Mouse (Mus musculus) kidney, postnatal 36 days (tissue): ENCODE data around the gene Hbq1a.

Source experiments
- DNase-seq, 2 experiments: peaks; one replicate each; pipeline ENCODE4 v3.0.0; 2021 to 2022; ENCODE audit warnings: mixed read lengths in 2 of 2

The Hbq1a gene

GRCm38 (mm10) chr11:32331075-32331474 is 31.2 kb downstream of the Hbq1a start:
- peak; percentile 58 to 63 for DNase-seq

DNA sequence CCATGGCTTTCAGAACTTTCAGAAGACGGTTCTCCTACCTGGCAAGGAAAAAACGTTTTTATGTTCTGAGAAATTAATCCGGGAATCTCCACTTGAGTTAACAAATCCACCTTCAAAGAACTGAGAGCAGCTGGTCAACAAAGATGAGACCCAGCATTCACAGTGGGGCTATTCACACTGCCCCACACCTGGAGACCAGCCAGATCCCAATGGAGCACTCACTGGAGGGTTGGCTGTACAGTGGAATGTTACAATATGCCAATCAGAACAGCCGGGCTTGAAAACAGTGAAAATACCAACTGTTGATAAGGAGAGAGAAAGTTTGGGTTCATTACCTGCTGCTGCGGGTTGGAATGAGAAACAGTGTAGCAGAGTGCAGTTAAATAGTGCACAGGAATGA is 32.0 kb downstream of the Hbq1a start:
- DNase-seq: no peak

- no peak for DNase-seq
Observed at GRCm38 (mm10) chr11:32333235-32333634, 33.4 kb downstream of the Hbq1a start.

DNA sequence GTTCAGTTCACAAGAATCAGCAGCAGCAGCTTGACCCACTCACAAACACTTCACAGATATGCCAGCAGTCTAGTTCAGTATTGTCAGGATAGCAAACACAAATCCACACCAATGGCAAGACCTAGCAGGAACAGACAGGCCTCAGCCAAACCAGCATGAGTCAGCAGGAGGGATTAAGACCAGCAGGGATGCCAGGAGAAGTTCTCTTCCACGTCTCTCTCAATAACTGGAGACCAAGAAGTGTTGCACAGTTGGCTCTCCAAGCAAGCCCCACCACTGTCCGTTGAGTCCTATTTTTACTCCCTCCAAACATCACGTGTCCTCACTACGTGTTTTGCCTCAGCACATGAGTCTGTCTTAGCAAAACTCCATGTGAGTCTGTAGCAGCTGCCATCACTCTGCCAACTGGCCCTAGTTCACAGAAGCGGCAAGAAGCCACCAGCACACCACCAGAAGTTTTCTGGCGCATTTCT is 36.6 kb downstream of the Hbq1a start:
- DNase-seq: no peak

GRCm38 (mm10) chr11:32339131-32339531 is 39.3 kb downstream of the Hbq1a start:
- DNase-seq: peak; percentile 68 to 75

- DNase-seq: peak; percentile 27 to 73
Observed at GRCm38 (mm10) chr11:32340476-32341473, 40.9 kb downstream of the Hbq1a start.

- DNase-seq: peak in 1 of 2 experiments; percentile 65
Observed at GRCm38 (mm10) chr11:32342770-32343191, 42.9 kb downstream of the Hbq1a start.

DNA sequence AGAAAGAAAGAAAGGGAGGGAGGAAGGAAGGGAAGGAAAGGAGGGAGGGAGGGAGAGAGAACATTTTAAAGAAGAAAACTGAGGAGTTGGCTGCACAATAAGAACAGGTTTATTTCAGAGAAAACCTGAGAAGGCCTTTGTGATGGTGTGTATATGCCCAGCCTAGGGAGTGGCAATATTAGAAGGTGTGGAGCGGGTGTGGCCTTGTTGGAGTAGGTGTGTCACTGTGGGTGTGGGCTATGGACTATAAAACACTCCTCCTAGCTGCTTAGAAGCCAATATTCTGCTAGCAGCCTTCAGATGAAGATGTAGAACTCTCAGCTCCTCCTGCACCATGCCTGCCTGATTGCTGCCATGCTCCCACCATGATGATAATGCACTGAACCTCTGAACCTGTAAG is 43.5 kb downstream of the Hbq1a start:
- DNase-seq: no peak

GRCm38 (mm10) chr11:32345504-32346297 is 45.8 kb downstream of the Hbq1a start:
- no peak for DNase-seq

DNA sequence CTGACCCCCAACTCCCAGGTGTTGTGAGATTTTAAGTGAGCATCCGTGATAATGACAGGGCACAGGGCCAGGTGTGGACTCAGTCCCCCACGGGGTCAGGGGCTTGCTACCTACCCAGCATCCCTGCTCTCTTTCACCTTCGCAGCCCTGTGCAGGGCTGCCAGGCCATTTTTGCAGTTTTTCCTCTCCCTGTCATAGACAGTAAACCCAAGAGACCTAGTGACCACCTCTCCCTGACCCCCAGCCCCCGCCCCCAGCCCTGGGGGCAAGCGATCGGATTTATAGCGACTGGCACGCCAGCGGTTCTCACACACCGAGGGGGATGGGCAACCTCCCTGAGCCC is 47.4 kb downstream of the Hbq1a start:
- no peak for DNase-seq

GRCm38 (mm10) chr11:32347607-32348432 is 48.0 kb downstream of the Hbq1a start, which contains the start of gene Sh3pxd2b:
TSS of gene Sh3pxd2b (plus strand) at chr11:32347820.
- DNase-seq: peak; percentile 70 to 87

DNA sequence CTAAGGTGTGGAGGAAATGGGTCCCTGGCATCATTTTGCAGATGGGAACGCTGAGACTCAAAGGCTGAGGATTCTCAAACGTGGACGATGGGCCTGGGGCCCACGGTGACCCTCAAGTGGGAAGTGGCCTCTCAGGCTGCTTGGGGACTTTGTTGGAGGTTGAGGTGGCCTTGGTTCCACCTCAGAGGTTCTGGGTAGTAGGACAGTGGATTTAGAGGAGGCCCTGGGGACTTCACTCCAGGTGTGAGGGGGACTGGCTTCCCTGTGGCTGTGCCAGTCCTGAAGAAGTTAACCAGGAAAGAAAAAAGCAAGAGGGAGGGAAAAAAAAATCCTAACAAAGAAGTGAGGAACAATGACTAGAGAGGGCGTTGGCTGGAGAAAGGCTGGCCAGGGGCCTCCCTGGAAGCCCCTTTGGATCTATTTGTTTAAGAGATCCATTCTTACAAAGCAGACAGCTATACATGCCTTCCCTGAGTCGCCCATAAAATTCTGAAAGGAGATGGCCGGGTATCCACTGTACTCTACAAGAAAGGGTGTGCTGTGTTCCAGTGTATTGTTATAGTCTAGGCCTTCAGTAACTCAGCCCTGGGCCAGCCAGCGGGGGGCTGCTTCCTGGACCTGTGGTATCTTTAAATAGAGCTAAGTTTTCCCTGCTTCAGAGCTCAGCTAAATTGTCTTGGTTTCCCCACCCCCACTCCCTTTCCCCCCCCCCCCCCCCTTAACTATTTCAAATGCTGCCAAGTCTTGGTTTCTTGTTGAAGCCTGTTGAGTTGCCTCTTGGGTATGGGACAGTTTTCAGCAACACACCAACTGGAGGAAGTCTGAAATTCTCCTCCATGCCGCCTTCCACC is 48.8 kb downstream of the Hbq1a start:
- DNase-seq: no peak

DNA sequence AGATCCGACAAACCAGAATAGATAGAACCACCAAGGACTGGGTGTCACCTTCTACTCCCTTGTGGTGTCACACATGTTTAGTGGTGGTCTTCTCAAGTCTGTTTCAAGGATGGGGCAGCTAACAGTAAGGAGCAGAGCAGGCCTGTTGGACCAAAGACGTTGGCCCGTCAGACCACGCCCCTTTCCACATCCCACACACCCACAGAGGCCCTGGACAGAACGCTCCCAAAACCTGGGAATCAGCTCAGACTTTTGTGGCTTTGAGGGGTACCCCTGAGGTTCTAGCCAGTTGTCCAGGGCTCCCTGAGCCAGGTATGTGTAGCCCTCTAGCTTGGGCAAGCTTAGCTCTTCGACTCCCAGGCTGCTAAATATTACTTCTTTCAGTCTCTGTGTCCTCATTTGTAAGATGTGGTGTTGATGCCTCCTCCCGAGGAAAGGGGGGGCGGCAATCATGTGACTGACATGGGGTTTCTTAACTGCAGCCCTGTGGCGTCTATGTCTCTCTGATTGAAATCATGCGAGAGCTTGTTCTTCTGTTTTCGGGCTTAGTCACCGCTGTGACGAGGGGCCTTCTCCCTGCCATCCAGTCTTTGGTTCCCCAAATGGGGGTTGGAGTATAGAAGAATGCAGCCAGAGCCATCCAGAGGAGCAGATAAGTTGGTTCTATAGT is 49.5 kb downstream of the Hbq1a start:
- DNase-seq: peak in 1 of 2 experiments; percentile 30
